Mouse (Mus musculus) cerebellum, adult 2 months (tissue): ENCODE results near the gene Hpd.

Experiments
- CTCF ChIP-seq: fragments of 200-500 bp; IDR thresholded peaks from 2 replicates; pipeline ENCODE4 v1.5.1; 2011; ENCODE audit warnings: low read depth, mild to moderate bottlenecking, control low read depth, low read length, moderate library complexity, borderline replicate concordance; ENCODE audit not compliant: insufficient read depth
- POLR2A ChIP-seq: fragments of 200-500 bp; IDR thresholded peaks from 2 replicates; pipeline ENCODE4 v1.6.1; 2011; ENCODE audit warnings: low read length, control low read depth, borderline replicate concordance; ENCODE audit not compliant: insufficient read depth

DNA sequence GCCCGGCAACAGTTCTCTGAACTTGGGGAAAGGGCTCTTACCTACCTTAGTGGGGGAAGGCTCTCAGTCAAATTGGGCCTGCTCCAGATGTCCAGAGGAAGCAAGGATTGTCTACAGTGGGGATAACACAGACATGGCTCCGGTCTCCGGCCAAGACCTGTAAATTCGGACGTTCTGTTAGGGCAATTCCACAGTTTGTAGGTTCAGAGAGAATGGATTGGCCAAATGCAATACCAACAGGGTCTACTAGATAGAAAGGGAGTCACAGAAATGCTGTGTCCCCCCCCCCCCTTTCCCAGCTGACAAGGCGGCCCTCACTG, 44.7 kb downstream of the Hpd start:
- TF ChIP-seq CTCF (no peak), POLR2A (no peak)
